8 mouse cellular contexts compared by ENCODE assay signal in genomic region chrX:101486487-101487152, GRCm38 (mm10). TPM values are rescaled to one million over a fixed set of nuclear protein-coding genes. Genes with fewer than 3 reads are reported as not detected.
DNase-seq lines count a peak whose midpoint lies in the region; ATAC-seq and TF ChIP-seq lines count a peak whose summit lies in the region.
"Not testable (repeated sequence)": the region's sequence is repeated elsewhere in the genome, so short reads cannot be mapped to it uniquely, and the experiment has no call there.

No protein-coding gene starts in this region.

- not testable (repeated sequence) for H3K4me3 ChIP-seq in forebrain, postnatal 0 days (ENCODE audit: low read depth, low read length); hindbrain, embryonic 11.5 days (ENCODE audit: low read depth, low read length)

- peak; percentile 82 for TF ChIP-seq CTCF in forebrain, postnatal 0 days (IDR thresholded peaks at IDR 0.05; ENCODE audit: low read depth)

- H3K9me3 ChIP-seq in forebrain, postnatal 0 days (ENCODE audit: low read length); hindbrain, embryonic 11.5 days (ENCODE audit: control insufficient read depth, low read length): not testable (repeated sequence)

- DNase-seq in Muller cell, postnatal 12 days (ENCODE audit: inconsistent ontology term) = peak; percentile 14
- DNase-seq in cerebellum, adult 8-10 months = peak; percentile 41
- peak; percentile 85 for DNase-seq in forebrain, postnatal 0 days
- DNase-seq in hindbrain, embryonic 11.5 days (ENCODE audit: low spot score) = peak; percentile 67
- DNase-seq in layer of hippocampus, postnatal 14 days (ENCODE audit: low spot score in 2 of 2) = peak; percentile 46 to 64
- DNase-seq in lung, postnatal 25 days (ENCODE audit: low spot score) = peak; percentile 7
- peak; percentile 69 for DNase-seq in retina, postnatal 1 day
- peak; percentile 56 for DNase-seq in thymus, postnatal 25 days

- peak; percentile 93 for ATAC-seq in forebrain, postnatal 0 days
- not testable (repeated sequence) for ATAC-seq in hindbrain, embryonic 11.5 days (ENCODE audit: low FRiP score)

- H3K4me1 ChIP-seq in forebrain, postnatal 0 days (ENCODE audit: insufficient read depth); hindbrain, embryonic 11.5 days (replicated peaks; ENCODE audit: control insufficient read depth, insufficient read depth, low read length): not testable (repeated sequence)

- not testable (repeated sequence) for H3K4me2 ChIP-seq in forebrain, postnatal 0 days (ENCODE audit: low read depth); hindbrain, embryonic 11.5 days (replicated peaks; ENCODE audit: low read depth, low read length)

- WGBS in forebrain, postnatal 0 days = 31% methylated on average over 10 of the region's 12 CpGs
- 34% methylated on average over 9 of the region's 12 CpGs for WGBS in hindbrain, embryonic 11.5 days

- H3K27ac ChIP-seq in forebrain, postnatal 0 days (ENCODE audit: low read depth, low read length) = peak overlapping the region; percentile 57; the same call in 1 of the 2 replicates
- H3K27ac ChIP-seq in hindbrain, embryonic 11.5 days (ENCODE audit: low read depth, low read length) = not testable (repeated sequence)

- not testable (repeated sequence) for H3K9ac ChIP-seq in forebrain, postnatal 0 days; hindbrain, embryonic 11.5 days (ENCODE audit: low read depth, low read length)

- not testable (repeated sequence) for H3K36me3 ChIP-seq in forebrain, postnatal 0 days (ENCODE audit: insufficient read depth); hindbrain, embryonic 11.5 days (ENCODE audit: control insufficient read depth, insufficient read depth, low read length)

- H3K27me3 ChIP-seq in forebrain, postnatal 0 days (ENCODE audit: insufficient read depth, low read length); hindbrain, embryonic 11.5 days (ENCODE audit: control insufficient read depth, insufficient read depth, low read length): not testable (repeated sequence)

RNA-seq across cellular contexts. Expression of gene Itgb1bp2, which starts 37.7 kb away (rescaled TPM):
- total RNA-seq in forebrain, postnatal 0 days (2014; rRNA removed) = 0.86 and 4.2 TPM in 2 replicates
- polyA plus RNA-seq in forebrain, postnatal 0 days (2015; fragmentation: Nextera tagmentation; extraction: Ambion mirVana) = 0.61 and 0.75 TPM in 2 replicates
- 2.8 and 3.9 TPM in 2 replicates for polyA plus RNA-seq in hindbrain, embryonic 11.5 days (2014; fragmentation: Nextera tagmentation; extraction: Ambion mirVana)
- total RNA-seq in layer of hippocampus, postnatal 14 days (2021) = 1 to 10 TPM in 1 of 2 experiments, under 1 TPM in 1; 0.74 to 1.5 TPM

RNA-seq across cellular contexts. Expression of gene Taf1, which starts 45.9 kb away (rescaled TPM):
- 38.5 and 44.8 TPM in 2 replicates for total RNA-seq in forebrain, postnatal 0 days (2014; rRNA removed)
- 6.3 and 12.2 TPM in 2 replicates for polyA plus RNA-seq in forebrain, postnatal 0 days (2015; fragmentation: Nextera tagmentation; extraction: Ambion mirVana)
- polyA plus RNA-seq in hindbrain, embryonic 11.5 days (2014; fragmentation: Nextera tagmentation; extraction: Ambion mirVana) = 21.9 and 26.4 TPM in 2 replicates
- total RNA-seq in layer of hippocampus, postnatal 14 days (2021) = 10 to 100 TPM; 52.3 to 57.0 TPM

RNA-seq across cellular contexts. Expression of gene Nono, which starts 57.5 kb away (rescaled TPM):
- total RNA-seq in forebrain, postnatal 0 days (2014; rRNA removed) = 379 and 402 TPM in 2 replicates
- polyA plus RNA-seq in forebrain, postnatal 0 days (2015; fragmentation: Nextera tagmentation; extraction: Ambion mirVana) = 246 and 266 TPM in 2 replicates
- polyA plus RNA-seq in hindbrain, embryonic 11.5 days (2014; fragmentation: Nextera tagmentation; extraction: Ambion mirVana) = 550 and 663 TPM in 2 replicates
- total RNA-seq in layer of hippocampus, postnatal 14 days (2021) = 100 to 1,000 TPM; 142 to 155 TPM

Comparison
In these comparisons a context has a peak if more than half of its experiments do, and no peak if none do; other contexts are left out.
1. DNase-seq: peak in every context shown above with its lines; median percentile 85 in forebrain, postnatal 0 days; 69 in retina, postnatal 1 day; 67 in hindbrain, embryonic 11.5 days; 56 in thymus, postnatal 25 days; 55 in layer of hippocampus, postnatal 14 days; 41 in cerebellum, adult 8-10 months; 14 in Muller cell, postnatal 12 days; 7 in lung, postnatal 25 days.